Mouse (Mus musculus) heart, adult 2 months (tissue): ENCODE data around the gene Tiam2.

Experiments used
- CTCF ChIP-seq: fragments of 200-600 bp; IDR thresholded peaks from 2 replicates; pipeline ENCODE4 v1.8.1; 2022; ENCODE audit warnings: antibody characterized with exemption, mild to moderate bottlenecking, moderate library complexity
- EP300 ChIP-seq: fragments of 200-500 bp; IDR thresholded peaks from 2 replicates; pipeline ENCODE4 v1.6.1; 2011; ENCODE audit warnings: low read depth, low read length, control low read depth; ENCODE audit not compliant: insufficient read depth

DNA sequence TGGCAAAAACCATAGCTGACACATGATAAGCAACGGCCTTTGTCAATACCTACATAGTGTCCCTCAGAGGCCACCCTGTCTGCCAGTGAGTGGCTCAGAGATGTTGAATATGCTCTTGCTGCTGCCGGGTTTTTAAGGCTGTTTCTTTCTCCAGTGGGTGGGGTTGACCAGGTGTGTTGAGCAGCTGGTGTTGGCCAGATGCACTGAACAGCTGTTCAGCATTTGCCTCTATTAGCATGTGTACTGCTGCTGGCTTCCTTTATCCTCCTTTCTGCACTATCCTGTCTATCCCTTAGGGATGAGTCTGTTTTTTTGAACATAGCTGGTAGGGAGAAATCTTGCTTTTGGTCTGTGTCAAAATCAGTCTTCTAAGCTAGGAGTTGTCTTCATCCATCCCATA is 83.9 kb downstream of the Tiam2 start:
- TF ChIP-seq CTCF (no peak), EP300 (no peak)
